In the genomic region with DNA sequence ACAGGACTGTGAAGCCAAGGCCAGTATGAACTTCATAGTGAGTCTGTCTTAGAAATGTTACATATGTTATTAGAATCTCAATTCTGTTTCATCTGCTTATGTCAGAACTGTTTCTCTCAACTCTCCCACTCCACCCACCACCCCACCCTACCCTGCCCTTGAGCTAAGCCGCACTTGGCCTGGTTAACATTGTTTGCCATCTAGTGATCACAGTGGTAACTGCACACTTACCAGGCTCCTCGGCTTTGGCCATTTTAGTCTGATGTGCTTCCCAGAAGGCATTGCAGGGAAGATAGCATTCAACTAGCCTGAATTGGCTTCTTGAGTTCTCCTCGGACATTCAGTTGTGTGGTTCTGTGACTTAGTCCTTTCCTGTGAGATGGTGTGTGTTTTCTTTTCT, we compare ENCODE assay signal across 10 mouse cellular contexts.
DNase-seq lines count a peak whose midpoint lies in the region; ATAC-seq and TF ChIP-seq lines count a peak whose summit lies in the region.
"Had no signal": no experiment of that assay in that cellular context is flagged by ENCODE, and none has a peak within 500 bp of the region (broad histone marks: within the 10 kb centered on the region; RNA-seq: fewer than 3 reads in every experiment).

No protein-coding gene starts in this region.

- TF ChIP-seq EP300 in CH12.LX (IDR thresholded peaks at IDR 0.05; ENCODE audit: low read length), result no peak

- no peaks in the 10 kb centered on the region for H3K9me3 ChIP-seq in hindbrain, embryonic 11.5 days (ENCODE audit: control insufficient read depth, low read length)
- H3K9me3 ChIP-seq in hindbrain, embryonic 16.5 days (ENCODE audit: control insufficient read depth, low read length), result no peaks in the 10 kb centered on the region
- no peaks in the 10 kb centered on the region for H3K9me3 ChIP-seq in CH12.LX (replicated peaks; ENCODE audit: low read length)
- H3K9me3 ChIP-seq: limb, embryonic 15.5 days; neural tube, embryonic 13.5 days had no signal

- dilution Hi-C loops in CH12.LX (cut with MboI; ENCODE audit: extremely low pct_ligation_motif_present, extremely low pct_unique_long_range_greater_than_20kb, low sequenced_read_pairs), result no loop called here

- in situ Hi-C loops in CH12.LX (cut with MboI; ENCODE audit: low pct_ligation_motif_present, low pct_unique_long_range_greater_than_20kb, low sequenced_read_pairs), result loop anchor here (25.0 kb wide), 1 partner anchor 324 kb away; a partner anchor contains a TSS

- peak; percentile 23 for TF ChIP-seq RAD21 in CH12.LX (IDR thresholded peaks at IDR 0.05; ENCODE audit: low read depth, low read length)

- 62% methylated on average over 3 of the region's 3 CpGs for WGBS in hindbrain, embryonic 11.5 days
- whole genome bisulfite sequencing in hindbrain, embryonic 16.5 days, result 58% methylated on average over 3 of the region's 3 CpGs

- no peak for TF ChIP-seq POLR2A in CH12.LX (IDR thresholded peaks at IDR 0.05; ENCODE audit: low read depth, low read length)

- H3K4me1 ChIP-seq in hindbrain, embryonic 11.5 days (replicated peaks; ENCODE audit: control insufficient read depth, insufficient read depth, low read length), result no peaks in the 10 kb centered on the region
- no peaks in the 10 kb centered on the region for H3K4me1 ChIP-seq in hindbrain, embryonic 16.5 days (ENCODE audit: control insufficient read depth, insufficient read depth, low read depth, low read length)
- H3K4me1 ChIP-seq in CH12.LX (ENCODE audit: control insufficient read depth in 1 of 2, insufficient read depth in 2 of 2), result no peaks in the 10 kb centered on the region
- H3K4me1 ChIP-seq: limb, embryonic 15.5 days; neural tube, embryonic 13.5 days had no signal

- intact Hi-C loops in heart, postnatal 25 days (cut with DNase I), result loop anchor here (5.0 kb wide), 1 partner anchor 106 kb away; no protein-coding TSS in a partner anchor

- H3K27ac ChIP-seq in hindbrain, embryonic 11.5 days (ENCODE audit: low read depth, low read length), result no peak overlapping the region
- H3K27ac ChIP-seq in hindbrain, embryonic 16.5 days (ENCODE audit: low read depth, low read length), result no peak overlapping the region
- no peak overlapping the region for H3K27ac ChIP-seq in CH12.LX (ENCODE audit: insufficient read depth, low read depth)
- H3K27ac ChIP-seq: limb, embryonic 15.5 days; neural tube, embryonic 13.5 days had no signal

- H3K79me2 ChIP-seq in CH12.LX (replicated peaks; ENCODE audit: control insufficient read depth, extremely low read depth, insufficient read depth, poor library complexity, severe bottlenecking), result no peaks in the 10 kb centered on the region

- TF ChIP-seq CTCF in CH12.LX (conservative IDR thresholded peaks at IDR 0.05 in 1 of 2, IDR thresholded peaks at IDR 0.05 in 1 of 2; ENCODE audit: low read depth in 2 of 2, low read length in 2 of 2), result peak in 1 of 2 experiments; percentile 50; a peak in 2 of 4 replicates

- no peak overlapping the region for H3K4me3 ChIP-seq in hindbrain, embryonic 11.5 days (ENCODE audit: low read depth, low read length)
- H3K4me3 ChIP-seq in hindbrain, embryonic 16.5 days (ENCODE audit: low read length), result no peak overlapping the region
- no peak overlapping the region for H3K4me3 ChIP-seq in CH12.LX (replicated peaks in 1 of 3; ENCODE audit: low read depth in 2 of 3, low read length in 2 of 3, poor library complexity in 1 of 3)
- H3K4me3 ChIP-seq: limb, embryonic 15.5 days; neural tube, embryonic 13.5 days had no signal

- no peak overlapping the region for H3K9ac ChIP-seq in hindbrain, embryonic 11.5 days (ENCODE audit: low read depth, low read length)
- H3K9ac ChIP-seq in hindbrain, embryonic 16.5 days (ENCODE audit: low read depth, low read length), result no peak overlapping the region
- no peak overlapping the region for H3K9ac ChIP-seq in CH12.LX (ENCODE audit: insufficient read depth, low read depth)
- H3K9ac ChIP-seq: limb, embryonic 15.5 days; neural tube, embryonic 13.5 days had no signal

- DNase-seq in hindbrain, embryonic 11.5 days (ENCODE audit: low spot score), result peak; percentile 39
- DNase-seq in CH12.LX (ENCODE audit: extremely low read depth) (peak; percentile 23), R1 (ENCODE audit: low read depth, low spot score) (peak; percentile 76)
- DNase-seq in right cerebral cortex, postnatal 36 days (ENCODE audit: low spot score in 2 of 2), result no peak
- no peak for DNase-seq in heart, postnatal 25 days (ENCODE audit: low spot score)

- no peaks in the 10 kb centered on the region for H3K27me3 ChIP-seq in hindbrain, embryonic 11.5 days (ENCODE audit: control insufficient read depth, insufficient read depth, low read length)
- H3K27me3 ChIP-seq in hindbrain, embryonic 16.5 days (replicated peaks; ENCODE audit: control insufficient read depth, insufficient read depth, low read length), result no peaks in the 10 kb centered on the region
- H3K27me3 ChIP-seq in CH12.LX (replicated peaks), result no peaks in the 10 kb centered on the region
- H3K27me3 ChIP-seq: limb, embryonic 15.5 days; neural tube, embryonic 13.5 days had no signal

- no peak for ATAC-seq in hindbrain, embryonic 11.5 days (ENCODE audit: low FRiP score)
- no peak for ATAC-seq in hindbrain, embryonic 16.5 days
- ATAC-seq in megakaryocyte progenitor cell, adult 5-6 weeks (replicated peaks; ENCODE audit: poor library complexity), result peak; percentile 83
- no peak for ATAC-seq in cerebellum, adult (ENCODE audit: insufficient number of reproducible peaks, low FRiP score, low TSS enrichment)

- H3K36me3 ChIP-seq in hindbrain, embryonic 11.5 days (ENCODE audit: control insufficient read depth, insufficient read depth, low read length), result no peaks in the 10 kb centered on the region
- H3K36me3 ChIP-seq in hindbrain, embryonic 16.5 days (ENCODE audit: control insufficient read depth, insufficient read depth, low read length), result no peaks in the 10 kb centered on the region
- peaks cover 4 to 58% of the 10 kb centered on the region in 2 experiments for H3K36me3 ChIP-seq in CH12.LX (replicated peaks in 1 of 2; ENCODE audit: control insufficient read depth in 1 of 2, insufficient read depth in 1 of 2, low read length in 1 of 2)
- H3K36me3 ChIP-seq: limb, embryonic 15.5 days; neural tube, embryonic 13.5 days had no signal

- no peak overlapping the region for H3K4me2 ChIP-seq in hindbrain, embryonic 11.5 days (replicated peaks; ENCODE audit: low read depth, low read length)
- no peak overlapping the region for H3K4me2 ChIP-seq in hindbrain, embryonic 16.5 days (ENCODE audit: low read length)
- H3K4me2 ChIP-seq in CH12.LX (ENCODE audit: insufficient read depth, low read depth, poor library complexity, severe bottlenecking), result no peak overlapping the region
- H3K4me2 ChIP-seq: limb, embryonic 15.5 days; neural tube, embryonic 13.5 days had no signal

TF ChIP-seq in CH12.LX, 34 proteins besides CTCF, POLR2A, EP300 and RAD21:
- no peak for TF ChIP-seq ELF1 (IDR thresholded peaks at IDR 0.05; ENCODE audit: low read depth, low read length)
- peak; percentile 36; the same call in 1 of the 2 replicates for TF ChIP-seq SMC3 (IDR thresholded peaks at IDR 0.05; ENCODE audit: low read depth, low read length)

Comparison
In these comparisons a context has a peak if more than half of its experiments do, and no peak if none do; other contexts are left out.
1. DNase-seq: peak in hindbrain, embryonic 11.5 days (single experiment), CH12.LX (single experiment) and R1 (single experiment); none in right cerebral cortex, postnatal 36 days (0 of 2) and heart, postnatal 25 days (single experiment).